Mouse (Mus musculus): Measurements from ENCODE around the gene Grcc10. TPM values are rescaled to one million over a fixed set of nuclear protein-coding genes. Genes with fewer than 3 reads are reported as not detected.

Gene Grcc10
- polyA plus RNA-seq, 1 experiment from 2014 or later: 710 TPM

- Histone ChIP-seq H3K4me2 (replicated peaks) (no peak overlapping the region), H3K9me3 (no peaks in the 10 kb centered on the region), H3K27ac (no peak overlapping the region), H3K4me3 (replicated peaks) (no peak overlapping the region), H3K4me1 (replicated peaks) (peaks cover 2% of the 10 kb centered on the region; the same call in 1 of the 2 replicates), H3K36me3 (no peaks in the 10 kb centered on the region), H3K27me3 (no peaks in the 10 kb centered on the region), H3K9ac (replicated peaks) (no peak overlapping the region)
- ATAC-seq: no peak
- 91% methylated on average over 3 of the region's 3 CpGs for WGBS
Measured at GRCm38 (mm10) chr6:124690517-124690916, 50.7 kb downstream of the Grcc10 start.

MicroRNAs within 50 kb of the gene (microRNA counts, 519-probe panel; counts per million panel counts)
- microRNA mmu-miR-141 (110 counts per million, percentile 56 among the panel's probes with 10 or more counts), microRNA mmu-miR-200c (110 counts per million, percentile 56 among the panel's probes with 10 or more counts)

Small RNAs within 50 kb of the gene (microRNA-seq; reads per million reads assigned to microRNA genes)
- 3.1 reads per million, percentile 11 among the genes with 10 or more reads in this experiment for gene Mir141
- gene Mir200c: 17.9 reads per million, percentile 34 among the genes with 10 or more reads in this experiment

Other genes with a start within 250 kb of the Grcc10 start
- gene C1rl, start 248.3 kb downstream of the Grcc10 start, polyA plus RNA-seq (2015; fragmentation: Nextera tagmentation; extraction: Ambion mirVana): 0.10 and 0.15 TPM in 2 replicates
- 0.12 TPM in 1 of 2 replicates, not detected in the other for gene C1ra, start 229.0 kb downstream of the Grcc10 start, polyA plus RNA-seq (2015; fragmentation: Nextera tagmentation; extraction: Ambion mirVana)
- 0.09 and 0.51 TPM in 2 replicates for gene C1s1, start 199.0 kb downstream of the Grcc10 start, polyA plus RNA-seq (2015; fragmentation: Nextera tagmentation; extraction: Ambion mirVana)
- gene C1rb, start 171.1 kb downstream of the Grcc10 start, polyA plus RNA-seq (2015; fragmentation: Nextera tagmentation; extraction: Ambion mirVana): not detected in 2 replicates
- gene C1s2, start 105.3 kb downstream of the Grcc10 start, polyA plus RNA-seq (2015; fragmentation: Nextera tagmentation; extraction: Ambion mirVana): 0.13 TPM in 2 replicates
- gene Lpcat3, start 78.3 kb downstream of the Grcc10 start, polyA plus RNA-seq (2015; fragmentation: Nextera tagmentation; extraction: Ambion mirVana): 39.6 and 40.0 TPM in 2 replicates
- gene Emg1, start 29.2 kb downstream of the Grcc10 start, polyA plus RNA-seq (2015; fragmentation: Nextera tagmentation; extraction: Ambion mirVana): 136 and 144 TPM in 2 replicates
- gene Phb2, start 29.0 kb downstream of the Grcc10 start, polyA plus RNA-seq (2015; fragmentation: Nextera tagmentation; extraction: Ambion mirVana): 258 and 276 TPM in 2 replicates
- 3.4 and 4.1 TPM in 2 replicates for gene Ptpn6, start 2.7 kb downstream of the Grcc10 start, polyA plus RNA-seq (2015; fragmentation: Nextera tagmentation; extraction: Ambion mirVana)
- gene Gm45234, start 14.6 kb upstream of the Grcc10 start, polyA plus RNA-seq (2015; fragmentation: Nextera tagmentation; extraction: Ambion mirVana): not detected in 2 replicates
- 21.5 and 25.4 TPM in 2 replicates for gene Atn1, start 15.2 kb upstream of the Grcc10 start, polyA plus RNA-seq (2015; fragmentation: Nextera tagmentation; extraction: Ambion mirVana)
- gene Eno2, start 28.3 kb upstream of the Grcc10 start, polyA plus RNA-seq (2015; fragmentation: Nextera tagmentation; extraction: Ambion mirVana): 27.5 and 29.7 TPM in 2 replicates
- gene Lrrc23, start 38.4 kb upstream of the Grcc10 start, polyA plus RNA-seq (2015; fragmentation: Nextera tagmentation; extraction: Ambion mirVana): 2.3 and 4.3 TPM in 2 replicates
- 7.7 and 8.2 TPM in 2 replicates for gene Spsb2, start 67.3 kb upstream of the Grcc10 start, polyA plus RNA-seq (2015; fragmentation: Nextera tagmentation; extraction: Ambion mirVana)
- gene Tpi1, start 72.9 kb upstream of the Grcc10 start, polyA plus RNA-seq (2015; fragmentation: Nextera tagmentation; extraction: Ambion mirVana): 329 and 343 TPM in 2 replicates
- 202 and 204 TPM in 2 replicates for gene Usp5, start 88.1 kb upstream of the Grcc10 start, polyA plus RNA-seq (2015; fragmentation: Nextera tagmentation; extraction: Ambion mirVana)
- 82.7 and 89.5 TPM in 2 replicates for gene Cdca3, start 88.2 kb upstream of the Grcc10 start, polyA plus RNA-seq (2015; fragmentation: Nextera tagmentation; extraction: Ambion mirVana)
- 5.1 and 7.5 TPM in 2 replicates for gene Gnb3, start 98.9 kb upstream of the Grcc10 start, polyA plus RNA-seq (2015; fragmentation: Nextera tagmentation; extraction: Ambion mirVana)
- gene P3h3, start 116.4 kb upstream of the Grcc10 start, polyA plus RNA-seq (2015; fragmentation: Nextera tagmentation; extraction: Ambion mirVana): 12.3 and 17.0 TPM in 2 replicates
- 19.2 and 22.9 TPM in 2 replicates for gene Gpr162, start 122.6 kb upstream of the Grcc10 start, polyA plus RNA-seq (2015; fragmentation: Nextera tagmentation; extraction: Ambion mirVana)
- 0.07 TPM in 1 of 2 replicates, not detected in the other for gene Cd4, start 146.8 kb upstream of the Grcc10 start, polyA plus RNA-seq (2015; fragmentation: Nextera tagmentation; extraction: Ambion mirVana)
- 2.3 and 2.5 TPM in 2 replicates for gene Lag3, start 170.3 kb upstream of the Grcc10 start, polyA plus RNA-seq (2015; fragmentation: Nextera tagmentation; extraction: Ambion mirVana)
- 662 and 802 TPM in 2 replicates for gene Ptms, start 178.7 kb upstream of the Grcc10 start, polyA plus RNA-seq (2015; fragmentation: Nextera tagmentation; extraction: Ambion mirVana)
- gene Mlf2, start 190.0 kb upstream of the Grcc10 start, polyA plus RNA-seq (2015; fragmentation: Nextera tagmentation; extraction: Ambion mirVana): 419 and 462 TPM in 2 replicates
- 89.9 and 95.2 TPM in 2 replicates for gene Cops7a, start 224.2 kb upstream of the Grcc10 start, polyA plus RNA-seq (2015; fragmentation: Nextera tagmentation; extraction: Ambion mirVana)

Data from midbrain, embryonic 13.5 days (tissue).